Mouse (Mus musculus): ENCODE results near the gene Akap6.

DNA sequence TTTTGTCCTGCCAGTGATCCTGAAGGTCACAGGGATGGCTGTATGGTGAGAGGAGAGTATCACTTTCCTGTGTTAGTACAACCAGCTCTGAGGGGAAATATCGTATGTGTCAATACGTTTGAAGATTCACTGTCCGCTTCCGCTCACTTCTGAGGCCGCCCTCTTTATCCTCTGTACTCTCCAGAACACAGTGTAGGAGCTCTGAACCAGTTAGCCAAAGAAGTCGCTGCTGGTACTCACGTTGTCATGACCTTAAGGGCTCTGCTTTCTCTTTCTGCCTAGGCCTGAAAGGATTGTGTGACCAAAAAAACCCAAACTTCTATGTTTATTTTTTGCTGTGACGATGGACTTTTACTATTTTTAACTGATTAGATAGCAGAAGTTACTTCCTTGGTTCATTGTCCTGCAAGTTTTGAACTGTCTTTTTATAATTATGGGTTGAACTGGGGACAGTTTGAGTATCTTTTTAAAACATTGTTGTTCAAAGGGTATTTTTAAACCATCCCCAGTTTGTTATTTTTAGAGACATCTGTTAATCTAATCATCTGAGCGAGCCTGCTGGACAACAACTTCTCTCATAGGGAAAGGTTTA is 175.2 kb downstream of the Akap6 start:
- no peak for TF ChIP-seq MYB (IDR thresholded peaks at IDR 0.05; ENCODE audit: low read depth, low read length)
- no peak for TF ChIP-seq POLR2A (IDR thresholded peaks at IDR 0.05; ENCODE audit: control insufficient read depth in 1 of 2, insufficient read depth in 1 of 2, low read depth in 1 of 2, low read length in 2 of 2, poor library complexity in 1 of 2)
- no peak for TF ChIP-seq NELFE (IDR thresholded peaks at IDR 0.05; ENCODE audit: low read depth, low read length)
- no peak for TF ChIP-seq EP300 (IDR thresholded peaks at IDR 0.05; ENCODE audit: low read depth in 1 of 2, low read length in 2 of 2)
